Mouse (Mus musculus) embryonic facial prominence, embryonic 15.5 days (tissue): Measurements from ENCODE around the gene AU040320. TPM values are rescaled to one million over a fixed set of nuclear protein-coding genes. Genes with fewer than 3 reads are reported as not detected.
A peak's percentile ranks its signal among the peaks of the same experiment; 100 is the strongest.

Experiments
- ATAC-seq: fragments of 200-750 bp; cut with Nextera tagmentation; 2 replicates; pipeline ENCODE4 v1.8.0; 2017; ENCODE audit warnings: low read depth, moderate TSS enrichment; ENCODE audit not compliant: insufficient number of reproducible peaks, low FRiP score, low TSS enrichment
- H3K27ac ChIP-seq: fragments of 300-500 bp; sonication (generic); replicated peaks from 2 replicates; pipeline ENCODE4 v1.5.1; 2015; ENCODE audit warnings: mild to moderate bottlenecking, inconsistent platforms
- H3K27me3 ChIP-seq: fragments of 300-500 bp; sonication (generic); 2 replicates; pipeline ENCODE4 v1.6.1; 2015; ENCODE audit warnings: inconsistent platforms
- H3K36me3 ChIP-seq: fragments of 300-500 bp; sonication (generic); 2 replicates; pipeline ENCODE4 v1.6.1; 2015; ENCODE audit warnings: mild to moderate bottlenecking, inconsistent platforms
- H3K4me1 ChIP-seq: fragments of 300-500 bp; sonication (generic); 2 replicates; pipeline ENCODE4 v1.6.1; 2015; ENCODE audit warnings: inconsistent platforms
- H3K4me2 ChIP-seq: fragments of 300-500 bp; sonication (generic); replicated peaks from 2 replicates; pipeline ENCODE4 v1.6.1; 2015; ENCODE audit warnings: mild to moderate bottlenecking, inconsistent platforms
- H3K4me3 ChIP-seq: fragments of 300-500 bp; sonication (generic); replicated peaks from 2 replicates; pipeline ENCODE4 v1.5.1; 2015; ENCODE audit warnings: mild to moderate bottlenecking, inconsistent platforms
- H3K9ac ChIP-seq: fragments of 300-500 bp; sonication (generic); 2 replicates; pipeline ENCODE4 v1.6.1; 2015; ENCODE audit warnings: inconsistent platforms
- H3K9me3 ChIP-seq: fragments of 300-500 bp; sonication (generic); replicated peaks from 2 replicates; pipeline ENCODE4 v1.6.1; 2016; ENCODE audit warnings: inconsistent platforms
- WGBS: fragments of 180-500 bp; shearing (Covaris S2); methylation state at CpG from one replicate; pipeline ENCODE4 v1.1.7; 2015; 5-methylcytosine and 5-hydroxymethylcytosine counted together
- polyA plus RNA-seq: library from polyadenylated mRNA; unstranded; fragments of >200 nt; fragmentation: Nextera tagmentation; extraction: Ambion mirVana; gene quantifications from 2 replicates; pipeline ENCODE4 v1.2.1, GENCODE M21; 2015

The AU040320 gene
- polyA plus RNA-seq, 1 experiment from 2014 or later = 22.7 TPM

- H3K9me3 ChIP-seq = no peaks in the 10 kb centered on the region
- no peaks in the 10 kb centered on the region for H3K4me1 ChIP-seq
- WGBS = 85% methylated on average over 2 of the region's 2 CpGs
- H3K4me3 ChIP-seq = no peak overlapping the region
- H3K4me2 ChIP-seq = no peak overlapping the region
- no peak for ATAC-seq
- H3K36me3 ChIP-seq = peaks cover 34% of the 10 kb centered on the region
- no peak overlapping the region for H3K27ac ChIP-seq
- no peak overlapping the region for H3K9ac ChIP-seq
- no peaks in the 10 kb centered on the region for H3K27me3 ChIP-seq
These were observed 10.1 kb downstream of the AU040320 start for GRCm38 (mm10) chr4:126763483-126763882.

- no peak overlapping the region for H3K27ac ChIP-seq
- no peaks in the 10 kb centered on the region for H3K27me3 ChIP-seq
- no peak for ATAC-seq
- H3K4me2 ChIP-seq = no peak overlapping the region
- H3K9ac ChIP-seq = no peak overlapping the region
- no peak overlapping the region for H3K4me3 ChIP-seq
- peaks cover 3% of the 10 kb centered on the region; the same call in 1 of the 2 replicates for H3K36me3 ChIP-seq
- no peaks in the 10 kb centered on the region for H3K4me1 ChIP-seq
- no peaks in the 10 kb centered on the region for H3K9me3 ChIP-seq
- WGBS = 79% methylated on average over 9 of the region's 9 CpGs
These were observed 16.6 kb downstream of the AU040320 start for GRCm38 (mm10) chr4:126769800-126770563.

- ATAC-seq = no peak
- H3K4me3 ChIP-seq = no peak overlapping the region
- no peak overlapping the region for H3K9ac ChIP-seq
- H3K4me1 ChIP-seq = no peaks in the 10 kb centered on the region
- WGBS = 78% methylated on average over 4 of the region's 4 CpGs
- no peak overlapping the region for H3K4me2 ChIP-seq
- no peak overlapping the region for H3K27ac ChIP-seq
- H3K36me3 ChIP-seq = peaks cover 3% of the 10 kb centered on the region; the same call in 1 of the 2 replicates
- no peaks in the 10 kb centered on the region for H3K27me3 ChIP-seq
- H3K9me3 ChIP-seq = no peaks in the 10 kb centered on the region
These were observed 17.5 kb downstream of the AU040320 start for GRCm38 (mm10) chr4:126770831-126771230.

GRCm38 (mm10) chr4:126773871-126774270 is 20.5 kb downstream of the AU040320 start:
- H3K27me3 ChIP-seq = no peaks in the 10 kb centered on the region
- no peak overlapping the region for H3K27ac ChIP-seq

GRCm38 (mm10) chr4:126775182-126775581 is 21.8 kb downstream of the AU040320 start:
- 74% methylated on average over 1 of the region's 1 CpGs for WGBS
- Histone ChIP-seq H3K9me3 (no peaks in the 10 kb centered on the region), H3K36me3 (peaks cover 3% of the 10 kb centered on the region; the same call in 1 of the 2 replicates), H3K9ac (no peak overlapping the region), H3K27me3 (no peaks in the 10 kb centered on the region), H3K4me1 (peaks cover 13% of the 10 kb centered on the region), H3K4me3 (no peak overlapping the region), H3K4me2 (no peak overlapping the region), H3K27ac (no peak overlapping the region)
- ATAC-seq = no peak

More at GRCm38 (mm10) chr4:126773871-126774270, 20.5 kb downstream of the AU040320 start:
- peaks cover 3% of the 10 kb centered on the region; the same call in 1 of the 2 replicates for H3K36me3 ChIP-seq
- H3K9ac ChIP-seq = no peak overlapping the region
- ATAC-seq = no peak
- H3K4me2 ChIP-seq = no peak overlapping the region
- H3K4me3 ChIP-seq = no peak overlapping the region
- WGBS = 89% methylated on average over 6 of the region's 6 CpGs
- H3K4me1 ChIP-seq = peaks cover 4% of the 10 kb centered on the region; the same call in 1 of the 2 replicates
- no peaks in the 10 kb centered on the region for H3K9me3 ChIP-seq

GRCm38 (mm10) chr4:126779148-126779581 is 25.8 kb downstream of the AU040320 start:
- 31% methylated on average over 8 of the region's 8 CpGs for WGBS
- ATAC-seq = no peak
- Histone ChIP-seq H3K9ac (no peak overlapping the region), H3K27me3 (no peaks in the 10 kb centered on the region), H3K27ac (0 out of 2 replicates have a peak overlapping the region, but pooled peaks have one; percentile 34), H3K4me1 (peaks cover 34% of the 10 kb centered on the region), H3K36me3 (no peaks in the 10 kb centered on the region), H3K9me3 (no peaks in the 10 kb centered on the region), H3K4me2 (no peak overlapping the region), H3K4me3 (no peak overlapping the region)

GRCm38 (mm10) chr4:126779826-126780775 is 26.8 kb downstream of the AU040320 start:
- Histone ChIP-seq H3K27me3 (no peaks in the 10 kb centered on the region), H3K9ac (no peak overlapping the region), H3K36me3 (no peaks in the 10 kb centered on the region), H3K27ac (no peak overlapping the region), H3K4me1 (peaks cover 34% of the 10 kb centered on the region), H3K4me2 (no peak overlapping the region), H3K9me3 (no peaks in the 10 kb centered on the region), H3K4me3 (no peak overlapping the region)
- 65% methylated on average over 12 of the region's 12 CpGs for WGBS
- ATAC-seq = no peak

GRCm38 (mm10) chr4:126781871-126782270 is 28.5 kb downstream of the AU040320 start:
- Histone ChIP-seq H3K36me3 (no peaks in the 10 kb centered on the region), H3K4me2 (no peak overlapping the region), H3K4me1 (peaks cover 34% of the 10 kb centered on the region), H3K9me3 (no peaks in the 10 kb centered on the region), H3K4me3 (no peak overlapping the region), H3K27me3 (no peaks in the 10 kb centered on the region), H3K27ac (no peak overlapping the region), H3K9ac (no peak overlapping the region)
- ATAC-seq = no peak
- WGBS = 69% methylated on average over 3 of the region's 3 CpGs

- H3K4me2 ChIP-seq = no peak overlapping the region
- WGBS = 53% methylated on average over 8 of the region's 8 CpGs
- no peaks in the 10 kb centered on the region for H3K27me3 ChIP-seq
- no peak overlapping the region for H3K9ac ChIP-seq
- no peaks in the 10 kb centered on the region for H3K36me3 ChIP-seq
- H3K9me3 ChIP-seq = no peaks in the 10 kb centered on the region
- H3K4me3 ChIP-seq = no peak overlapping the region
- no peak for ATAC-seq
- H3K4me1 ChIP-seq = peaks cover 34% of the 10 kb centered on the region
- H3K27ac ChIP-seq = no peak overlapping the region
These were observed 29.2 kb downstream of the AU040320 start for GRCm38 (mm10) chr4:126782512-126782911.

GRCm38 (mm10) chr4:126782996-126783395 is 29.7 kb downstream of the AU040320 start:
- no peak overlapping the region for H3K27ac ChIP-seq
- H3K4me3 ChIP-seq = no peak overlapping the region
- no peak for ATAC-seq
- no peak overlapping the region for H3K9ac ChIP-seq
- no peaks in the 10 kb centered on the region for H3K9me3 ChIP-seq
- no peaks in the 10 kb centered on the region for H3K27me3 ChIP-seq
- WGBS = 42% methylated on average over 8 of the region's 8 CpGs
- H3K4me1 ChIP-seq = peaks cover 34% of the 10 kb centered on the region
- H3K36me3 ChIP-seq = no peaks in the 10 kb centered on the region; the same call in 1 of the 2 replicates
- H3K4me2 ChIP-seq = no peak overlapping the region
